Mouse (Mus musculus) right cerebral cortex, postnatal 14 days (tissue): ENCODE data around the gene Adamts18.

Experiments used
- DNase-seq: peaks from one replicate; pipeline ENCODE4 v3.0.0; 2022

Gene Adamts18

GRCm38 (mm10) chr8:113848653-113849135 lies at the start of gene Adamts18:
Adamts18 (minus strand) TSS chr8:113848738.
- peak; percentile 58 for DNase-seq

GRCm38 (mm10) chr8:113896446-113896845 lies 47.9 kb upstream of the Adamts18 start:
- DNase-seq = no peak

DNA sequence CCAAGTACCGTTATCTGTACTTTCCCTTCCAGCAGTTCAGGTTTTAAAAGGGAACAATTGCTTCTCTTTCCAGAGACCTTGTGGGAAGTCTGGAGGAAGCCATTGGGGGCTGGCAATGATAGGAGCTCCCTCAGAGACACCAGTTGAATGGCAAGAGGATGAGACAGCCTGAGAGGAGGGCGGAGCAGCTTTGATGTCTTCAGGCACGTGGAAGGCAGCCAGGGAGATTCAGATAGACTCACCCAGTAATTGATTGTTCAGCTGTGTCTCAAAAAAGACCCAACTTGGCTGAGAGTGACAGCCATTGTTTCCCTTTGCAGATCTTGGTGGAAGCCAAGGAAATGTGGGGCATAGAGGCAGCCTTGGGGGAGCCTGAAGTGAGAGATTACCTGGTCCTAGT lies 42.8 kb upstream of the Adamts18 start:
- DNase-seq = no peak

GRCm38 (mm10) chr8:113886509-113886908 lies 38.0 kb upstream of the Adamts18 start:
- no peak for DNase-seq

GRCm38 (mm10) chr8:113885101-113885500 lies 36.6 kb upstream of the Adamts18 start:
- no peak for DNase-seq

DNA sequence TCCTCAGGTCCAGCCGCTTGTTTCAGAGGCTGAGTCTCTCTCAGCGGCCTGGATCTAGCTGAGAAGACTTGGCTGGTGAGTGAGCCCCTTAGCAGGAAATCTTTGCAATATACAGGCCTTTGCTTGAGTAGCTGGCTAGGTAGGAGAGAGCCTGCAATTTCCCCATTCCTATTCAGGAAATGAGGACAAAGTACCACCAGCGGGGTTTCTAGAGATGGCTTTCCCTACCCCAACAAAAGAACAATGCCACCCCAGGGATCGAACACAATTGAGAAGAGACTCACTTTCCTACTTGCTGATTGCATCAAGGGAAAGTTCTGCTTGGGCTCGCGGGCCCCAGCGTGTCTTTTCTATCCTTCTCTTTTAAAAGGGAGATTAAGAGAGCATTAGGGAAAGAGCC lies 35.5 kb upstream of the Adamts18 start:
- no peak for DNase-seq

DNA sequence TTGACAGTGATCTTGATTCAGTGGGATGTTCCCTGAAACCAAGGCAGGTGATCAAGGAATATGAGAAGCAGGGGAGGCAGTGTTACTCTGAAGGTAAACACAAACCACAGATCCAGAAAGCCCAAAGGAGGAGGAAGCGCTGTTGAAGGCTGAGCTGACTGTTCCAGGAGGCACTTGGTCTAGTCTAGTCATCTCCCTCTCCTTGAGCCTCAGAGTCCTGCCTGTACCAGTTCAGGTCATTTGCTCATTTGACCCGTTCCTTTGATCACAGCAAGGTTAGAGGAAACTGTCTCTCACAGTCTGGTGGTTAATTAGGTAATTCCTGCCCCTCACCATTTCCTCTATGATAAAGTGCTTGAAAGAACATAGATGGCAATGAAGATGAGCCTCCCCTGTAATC lies 34.0 kb upstream of the Adamts18 start:
- DNase-seq = no peak

GRCm38 (mm10) chr8:113878411-113879006 lies 30.0 kb upstream of the Adamts18 start:
- DNase-seq = no peak

DNA sequence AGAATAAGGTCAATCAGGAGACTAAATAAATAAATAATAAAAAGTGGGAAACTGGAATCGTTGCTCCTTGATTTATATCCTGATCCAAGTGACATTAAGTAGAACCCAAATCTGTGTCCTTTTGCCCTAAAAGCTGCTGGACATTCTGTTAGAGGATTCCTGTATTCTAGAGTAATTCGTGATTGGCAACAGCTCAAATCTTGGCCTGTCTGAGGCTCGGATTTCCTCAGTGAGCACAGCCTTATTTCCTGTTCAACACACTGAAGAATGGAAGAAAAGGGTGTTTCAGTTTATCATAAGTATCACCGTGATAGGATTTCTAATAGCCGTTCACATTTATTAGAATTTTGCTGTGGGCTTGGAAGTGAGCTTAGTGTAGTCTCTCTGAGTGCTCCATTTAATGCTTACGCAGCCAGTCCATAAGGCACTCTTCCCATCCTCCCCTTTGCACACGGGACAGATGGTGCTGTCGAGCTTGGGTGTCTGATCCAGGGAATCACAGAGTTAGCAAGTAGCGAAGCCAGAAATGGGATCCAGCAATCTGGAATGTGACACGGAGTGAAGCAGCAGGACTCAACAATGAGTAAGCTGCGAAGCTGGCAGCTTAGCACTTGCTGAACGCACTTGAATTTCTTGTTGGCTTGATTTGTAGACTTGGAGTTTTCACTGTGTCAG lies 25.0 kb upstream of the Adamts18 start:
- DNase-seq = peak; percentile 45

DNA sequence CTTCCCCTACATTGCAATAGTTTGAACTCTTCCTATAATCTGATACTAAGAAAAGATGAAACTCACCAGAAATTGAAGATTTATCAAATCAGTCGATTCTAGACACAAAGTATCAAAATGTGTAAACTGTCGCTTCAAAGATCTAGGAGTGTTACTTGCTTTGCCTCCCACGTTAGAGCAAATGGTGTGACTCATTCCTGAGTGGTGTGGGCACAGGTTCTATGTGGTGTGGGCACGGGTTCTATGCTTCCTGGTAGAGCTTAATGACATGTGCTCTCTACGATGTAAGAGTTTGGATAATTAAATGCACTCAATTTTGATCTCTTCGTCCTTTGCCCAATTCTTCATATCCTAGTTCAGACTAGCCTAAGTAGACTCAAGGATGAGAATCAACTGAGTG lies 23.9 kb upstream of the Adamts18 start:
- no peak for DNase-seq

GRCm38 (mm10) chr8:113866530-113866929 lies 18.0 kb upstream of the Adamts18 start:
- DNase-seq = no peak

- DNase-seq = no peak
These were observed 17.0 kb upstream of the Adamts18 start for GRCm38 (mm10) chr8:113865326-113866093.

DNA sequence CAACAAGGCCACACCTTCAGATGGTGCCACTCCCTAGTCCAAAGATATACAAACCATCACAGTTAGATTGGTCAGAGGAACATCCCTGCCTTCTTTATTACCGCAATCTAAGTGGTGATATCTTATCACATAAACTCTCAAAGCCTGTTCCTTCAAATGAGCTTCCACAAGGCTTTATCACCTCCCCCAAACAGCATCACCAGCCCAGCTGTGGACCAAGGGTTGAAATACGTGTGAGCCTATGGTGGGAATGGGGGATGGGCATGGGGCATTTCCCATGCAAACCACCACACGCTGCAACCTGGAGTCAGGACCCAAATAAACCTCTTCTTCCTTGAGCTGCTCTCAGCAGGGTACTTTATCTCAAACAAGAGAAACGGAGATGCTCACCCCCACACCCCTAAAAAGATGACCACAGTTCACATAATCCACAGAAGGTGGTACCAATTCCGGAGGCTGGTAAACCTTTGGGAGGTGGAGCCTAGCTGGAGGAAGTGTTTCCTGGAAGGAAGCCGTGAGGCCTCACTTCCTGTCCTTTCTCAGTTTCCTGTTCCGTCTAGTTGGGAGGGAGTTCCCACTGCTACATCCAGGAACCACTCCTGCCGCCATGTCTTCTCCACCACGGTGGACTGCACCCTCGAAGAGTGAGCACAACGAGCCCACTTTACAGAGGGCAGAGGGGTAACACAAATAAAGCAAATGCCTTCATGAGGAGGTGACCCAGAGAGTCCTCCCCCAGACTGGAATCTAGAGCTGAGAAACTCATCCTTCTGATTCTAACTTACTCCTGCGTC lies 11.5 kb upstream of the Adamts18 start:
- DNase-seq = no peak

DNA sequence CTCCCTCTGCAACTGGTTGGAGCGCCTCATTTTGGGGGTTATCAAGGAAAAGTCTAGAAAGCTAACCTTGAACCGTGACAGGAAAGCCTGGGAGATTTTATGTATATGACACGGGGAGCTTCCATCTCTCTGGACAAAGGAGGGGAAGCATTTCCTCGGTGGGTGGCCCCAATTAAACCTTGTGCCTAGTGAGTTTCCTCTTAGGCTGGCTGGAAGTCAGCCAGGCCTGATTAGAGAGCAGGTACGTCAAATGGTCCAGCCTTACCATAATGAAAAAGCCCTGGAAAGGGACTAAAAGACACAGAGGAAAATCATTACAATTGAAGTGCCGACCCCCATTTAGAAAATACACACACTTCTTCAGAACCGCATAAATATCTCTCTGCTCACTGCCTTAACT lies 10.3 kb upstream of the Adamts18 start:
- no peak for DNase-seq

GRCm38 (mm10) chr8:113854622-113855293 lies 6.2 kb upstream of the Adamts18 start:
- DNase-seq = no peak

- no peak for DNase-seq
These were observed 5.2 kb upstream of the Adamts18 start for GRCm38 (mm10) chr8:113853714-113854113.

DNA sequence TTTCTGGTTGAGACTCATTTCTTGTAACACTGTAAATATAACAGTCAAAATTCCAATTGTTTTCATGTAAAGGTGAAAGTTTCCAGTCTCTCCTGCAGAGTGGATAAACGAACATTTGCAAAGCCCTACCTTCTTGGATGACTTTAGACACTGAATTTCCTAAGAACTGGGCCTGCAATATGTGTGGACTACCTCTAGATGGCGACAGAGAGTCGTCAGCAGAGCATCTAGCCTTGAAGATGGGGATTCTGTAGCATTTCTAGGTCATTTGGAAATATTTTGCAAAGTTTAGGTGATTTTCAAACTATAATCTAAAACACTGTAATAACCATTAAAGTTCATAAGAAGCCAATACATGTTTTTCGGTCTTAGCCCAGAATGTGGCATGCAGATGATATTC lies 3.1 kb upstream of the Adamts18 start:
- no peak for DNase-seq

- DNase-seq = no peak
These were observed 371 bp downstream of the Adamts18 start for GRCm38 (mm10) chr8:113848081-113848652.

- no peak for DNase-seq
These were observed 895 bp downstream of the Adamts18 start for GRCm38 (mm10) chr8:113847606-113848080.

DNA sequence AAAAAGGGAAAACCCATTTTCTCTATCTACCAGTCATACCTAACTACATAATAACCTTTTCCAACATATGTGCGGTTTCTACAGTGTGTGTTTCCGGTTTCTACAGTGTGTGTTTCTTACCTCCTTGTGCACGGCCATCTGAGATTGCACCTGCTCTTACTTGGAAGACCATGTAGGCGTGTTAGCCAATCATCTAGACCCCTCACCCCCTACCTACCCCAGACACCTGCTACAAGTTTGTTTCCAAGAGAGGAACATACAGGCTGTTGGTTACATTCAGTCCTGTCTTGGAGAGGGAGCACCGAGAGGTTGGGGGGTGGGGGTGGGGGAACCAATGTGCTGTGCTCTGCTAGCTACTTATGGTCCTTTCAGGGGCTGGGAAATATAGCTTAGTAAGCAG lies 1.9 kb downstream of the Adamts18 start:
- no peak for DNase-seq

- DNase-seq = no peak
These were observed 3.7 kb downstream of the Adamts18 start for GRCm38 (mm10) chr8:113844801-113845301.

DNA sequence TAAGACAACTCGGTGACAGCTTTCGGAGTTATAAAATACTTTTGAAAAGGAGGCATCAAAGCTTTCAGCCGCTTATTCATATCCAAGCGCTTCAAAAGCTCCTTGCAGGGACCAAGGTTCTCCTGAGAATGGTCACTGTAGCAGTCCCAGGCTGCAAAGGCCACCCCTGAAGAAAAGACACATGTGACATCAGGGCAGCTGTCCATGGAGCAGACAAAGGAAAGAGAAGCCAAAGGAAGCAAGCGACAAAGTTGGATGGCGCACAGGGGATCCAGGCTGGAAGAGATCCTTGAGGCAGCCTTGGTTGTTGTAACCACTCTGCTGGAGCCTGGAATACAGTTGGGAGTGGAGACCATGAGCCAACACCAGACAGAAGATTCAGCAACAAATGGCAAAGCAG lies 10.3 kb downstream of the Adamts18 start:
- no peak for DNase-seq
